Mouse (Mus musculus) ovary, postnatal 14 days (tissue): ENCODE data around the gene Cfi.

ENCODE experiments used
- DNase-seq: peaks from one replicate; pipeline ENCODE4 v3.0.0; 2022; ENCODE audit warnings: low spot score

The Cfi gene

GRCm38 (mm10) chr3:129835388-129835934 is at the start of gene Cfi:
TSS of gene Cfi (plus strand) at chr3:129835884.
- no peak for DNase-seq

GRCm38 (mm10) chr3:129793801-129794200 is 41.9 kb upstream of the Cfi start:
- no peak for DNase-seq

DNA sequence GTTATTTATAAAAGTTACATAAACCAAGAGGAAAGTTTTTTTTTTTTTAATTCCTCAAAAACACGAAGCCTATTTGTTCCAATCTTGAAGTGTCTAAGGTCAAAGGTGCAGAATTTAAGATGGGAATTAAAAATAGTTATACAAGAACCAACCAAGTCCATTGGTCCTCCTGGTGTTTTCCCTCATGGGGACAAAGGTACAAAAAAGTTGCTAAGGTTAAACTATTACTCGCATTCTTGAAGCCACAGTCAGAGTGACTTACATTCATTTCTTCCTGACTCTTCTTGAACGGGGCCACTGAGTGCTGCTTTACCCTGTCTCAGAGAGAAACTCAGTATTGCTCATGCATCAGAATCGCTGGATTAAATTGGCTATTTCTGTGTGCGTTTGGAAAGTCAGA is 38.3 kb upstream of the Cfi start:
- DNase-seq, result no peak

DNA sequence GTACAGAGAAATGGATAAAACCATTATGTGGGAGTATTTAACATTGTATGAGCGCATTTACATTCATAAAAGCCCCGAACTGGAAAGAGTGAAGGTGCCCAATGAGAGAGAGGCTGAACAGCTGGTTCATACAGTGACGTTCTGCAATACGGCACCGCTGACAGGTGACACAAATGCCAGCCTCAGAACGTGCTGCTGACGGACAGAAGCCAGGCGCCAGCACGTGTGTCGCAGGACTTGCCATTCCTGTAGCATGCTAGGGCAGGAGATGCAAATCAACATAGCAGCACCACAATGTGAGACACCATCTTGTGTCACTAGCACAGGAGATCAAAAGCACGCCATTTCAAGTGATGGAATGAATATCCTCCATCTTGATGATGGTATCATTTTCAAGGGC is 37.1 kb upstream of the Cfi start:
- DNase-seq, result no peak

GRCm38 (mm10) chr3:129799011-129799410 is 36.7 kb upstream of the Cfi start:
- DNase-seq, result no peak

DNA sequence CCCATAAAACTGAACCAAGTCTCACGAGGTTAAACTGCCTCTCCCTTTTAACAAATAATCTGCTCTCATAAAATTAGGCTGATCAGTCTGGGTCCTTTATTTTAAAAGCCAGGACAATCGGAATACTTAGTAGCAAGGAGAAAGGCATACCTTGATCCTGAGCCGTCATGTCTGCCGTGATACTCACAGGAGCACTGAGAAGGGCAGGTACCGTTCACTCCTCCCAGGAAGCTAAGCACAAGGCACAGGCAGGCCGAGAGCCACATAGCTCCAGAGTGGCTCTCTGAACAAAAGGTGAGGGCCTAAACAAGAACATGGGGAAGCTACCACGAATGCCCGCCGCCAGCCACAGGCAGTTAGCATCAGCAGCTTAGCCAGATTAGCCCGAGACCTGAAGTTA is 31.9 kb upstream of the Cfi start, which contains the start of gene Lrit3:
Gene Lrit3 (minus strand): TSS at position 266 of the 400 bp plus-strand sequence.
- DNase-seq, result no peak

DNA sequence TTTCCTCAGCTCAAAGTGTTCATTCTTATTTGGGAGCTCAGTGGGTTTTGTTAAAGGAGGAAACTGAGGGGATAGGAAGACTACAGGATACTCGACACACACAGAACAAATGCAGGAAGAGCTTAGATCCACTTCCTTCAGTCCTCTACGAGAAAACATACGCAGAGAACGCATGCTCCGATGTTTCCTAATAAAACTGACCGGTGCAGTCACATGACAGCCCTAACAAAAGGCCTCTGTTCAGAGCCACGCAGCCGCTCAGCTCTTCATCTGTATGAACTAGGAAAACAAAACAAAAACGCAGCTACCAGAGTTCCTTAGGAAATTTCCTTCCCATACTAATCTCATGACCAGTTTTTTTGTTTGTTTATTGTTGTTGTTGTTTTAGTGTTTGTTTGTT is 14.8 kb upstream of the Cfi start:
- no peak for DNase-seq

- DNase-seq, result no peak
Measured at GRCm38 (mm10) chr3:129821736-129822135, 13.9 kb upstream of the Cfi start.

DNA sequence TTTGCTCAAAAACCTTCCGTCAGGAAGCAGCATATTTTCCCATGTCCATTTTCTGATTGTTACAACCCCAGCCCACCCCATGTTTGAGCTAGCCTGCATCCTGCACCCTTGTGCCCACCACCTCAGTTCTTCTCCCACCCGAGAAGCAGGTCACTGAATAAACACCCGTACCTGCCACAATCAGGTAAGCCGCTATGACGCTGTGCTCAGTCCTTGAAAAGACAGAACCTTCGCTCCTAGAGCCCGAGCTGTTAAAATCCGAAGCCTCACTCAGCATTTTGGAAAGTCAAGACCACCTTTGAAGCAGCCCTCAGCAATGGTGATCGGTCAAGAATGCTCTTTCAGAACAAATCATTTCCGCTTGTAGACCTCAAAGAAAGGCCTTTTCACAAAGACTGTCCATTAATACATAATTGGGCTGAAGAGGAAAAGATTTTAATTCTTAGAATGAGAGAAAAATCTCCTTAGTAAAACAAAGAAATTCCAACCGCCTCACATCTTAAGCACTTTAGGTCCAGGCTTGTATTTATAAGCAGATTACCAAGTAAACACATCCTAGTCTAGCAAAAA is 13.4 kb upstream of the Cfi start, which contains the start of gene Rrh:
Gene Rrh (minus strand): TSS at position 382 of the 570 bp plus-strand sequence.
- DNase-seq, result no peak

- no peak for DNase-seq
Measured at GRCm38 (mm10) chr3:129823293-129823692, 12.4 kb upstream of the Cfi start.

DNA sequence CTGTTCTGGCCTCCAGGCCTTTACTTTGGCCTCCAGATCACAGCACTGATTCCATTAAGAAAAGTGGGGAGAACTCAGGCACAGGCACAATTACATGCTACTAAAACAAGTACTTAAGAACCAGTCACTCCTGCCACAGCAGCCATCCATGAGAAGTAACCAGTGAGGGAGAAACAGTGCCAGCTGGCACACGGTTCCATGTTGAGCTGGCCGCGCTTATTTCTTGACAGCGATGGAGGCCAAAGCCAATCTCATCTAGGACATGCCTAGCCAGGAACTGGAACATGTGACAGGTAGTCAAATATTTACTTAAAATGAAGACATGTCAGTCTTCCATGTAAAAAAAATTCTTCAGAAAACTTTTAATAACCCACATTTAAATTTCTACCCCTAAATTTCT is 11.5 kb upstream of the Cfi start:
- no peak for DNase-seq

GRCm38 (mm10) chr3:129824891-129825290 is 10.8 kb upstream of the Cfi start:
- DNase-seq, result no peak

- DNase-seq, result no peak
Measured at GRCm38 (mm10) chr3:129826691-129827090, 9.0 kb upstream of the Cfi start.

GRCm38 (mm10) chr3:129827691-129828090 is 8.0 kb upstream of the Cfi start:
- no peak for DNase-seq

GRCm38 (mm10) chr3:129830626-129831025 is 5.1 kb upstream of the Cfi start:
- DNase-seq, result peak; percentile 22

DNA sequence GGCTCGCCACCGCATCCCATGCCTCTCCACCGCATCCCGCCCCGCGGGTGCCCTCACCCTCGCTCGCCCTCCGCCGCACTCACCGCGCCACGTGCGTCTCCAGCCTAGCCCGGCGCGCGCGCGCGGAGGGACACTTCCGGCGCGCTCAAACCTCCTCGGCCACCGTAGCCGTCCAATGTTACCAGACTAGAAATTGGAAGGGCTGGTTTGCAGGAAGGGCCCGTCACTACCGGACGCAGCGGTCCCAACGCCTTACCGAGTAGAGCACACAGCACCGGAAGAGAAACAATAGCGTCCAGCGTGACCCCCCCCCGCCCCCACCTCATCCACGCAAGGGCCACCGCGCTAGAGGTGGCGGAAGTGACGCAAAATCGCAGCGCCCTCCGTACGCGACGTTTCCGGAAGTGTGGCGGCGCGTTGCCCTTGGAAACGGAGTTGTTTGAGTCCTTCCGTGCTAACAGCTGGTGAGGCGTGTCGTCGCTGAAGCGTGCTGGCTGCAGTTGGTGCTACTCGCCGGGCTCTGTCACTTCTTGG is 4.6 kb upstream of the Cfi start, which contains the start of gene Gar1:
Gene Gar1 (minus strand): TSS at position 362 of the 534 bp plus-strand sequence.
- DNase-seq, result peak; percentile 92

GRCm38 (mm10) chr3:129836051-129836697 is 490 bp downstream of the Cfi start:
- DNase-seq, result no peak

DNA sequence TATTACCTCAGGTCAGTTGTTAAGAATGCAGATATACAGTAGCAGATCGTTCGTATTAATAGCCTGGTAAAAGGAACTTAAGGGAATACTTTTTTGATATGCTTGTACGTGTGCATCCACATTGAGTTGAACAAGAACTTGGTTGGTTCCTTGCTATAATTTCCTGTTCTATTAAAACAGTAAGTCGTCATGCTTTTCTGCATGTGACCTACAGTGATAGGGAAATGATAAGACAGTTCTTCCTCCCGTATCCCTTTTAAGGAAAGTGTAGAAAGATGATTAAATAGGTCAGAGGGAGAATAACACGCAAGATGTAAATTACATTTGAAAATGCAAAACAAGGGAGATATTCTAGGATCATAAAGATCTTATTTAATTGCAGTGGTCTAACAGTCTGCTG is 1.3 kb downstream of the Cfi start:
- no peak for DNase-seq

DNA sequence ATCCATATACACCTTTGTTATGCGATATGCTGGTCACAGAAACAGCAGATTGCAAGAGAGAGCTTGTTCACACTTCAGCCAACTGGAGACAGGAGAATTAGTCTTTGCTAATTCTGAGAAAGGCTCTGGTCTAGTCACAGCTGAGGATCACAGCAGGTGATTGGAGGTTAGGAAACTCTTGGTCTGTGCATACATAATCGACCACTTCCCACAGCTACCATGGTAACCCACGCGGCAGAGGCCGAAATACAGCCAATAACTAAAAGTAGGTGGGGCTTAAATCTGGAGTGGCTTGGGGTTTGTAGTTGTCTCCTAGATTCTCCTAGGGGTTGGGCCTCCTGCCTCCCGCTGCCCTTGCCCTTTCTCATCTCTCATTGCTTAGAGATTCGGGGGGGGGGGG is 2.3 kb downstream of the Cfi start:
- DNase-seq, result no peak

DNA sequence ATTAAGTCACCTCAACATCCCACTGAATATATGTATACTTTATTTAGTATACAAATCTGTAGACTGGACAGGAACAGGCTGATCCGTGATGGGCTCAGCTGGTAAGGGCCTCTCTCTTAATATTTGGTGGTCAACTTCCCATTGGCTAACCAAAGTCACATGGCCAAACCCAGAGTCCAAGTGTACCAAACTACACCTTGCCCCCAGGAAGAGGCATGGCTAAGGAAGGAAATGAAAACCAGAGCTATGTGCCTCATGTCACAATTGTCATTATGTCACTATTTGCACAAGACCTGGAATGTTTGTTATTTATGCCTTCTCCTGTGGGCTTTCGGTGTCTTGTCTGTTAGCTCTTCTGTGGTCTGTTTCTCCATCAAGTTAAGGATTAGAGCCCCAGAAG is 10.2 kb downstream of the Cfi start:
- DNase-seq, result no peak

GRCm38 (mm10) chr3:129846846-129847245 is 11.2 kb downstream of the Cfi start:
- DNase-seq, result no peak

GRCm38 (mm10) chr3:129862592-129862991 is 26.9 kb downstream of the Cfi start:
- no peak for DNase-seq

GRCm38 (mm10) chr3:129863698-129864097 is 28.0 kb downstream of the Cfi start:
- peak; percentile 52 for DNase-seq
